Mouse (Mus musculus) cerebellum, adult 2 months (tissue): ENCODE measurements around the gene Snx13.

Source experiments
- CTCF ChIP-seq: fragments of 200-500 bp; IDR thresholded peaks from 2 replicates; pipeline ENCODE4 v1.5.1; 2011; ENCODE audit warnings: low read depth, mild to moderate bottlenecking, control low read depth, low read length, moderate library complexity, borderline replicate concordance; ENCODE audit not compliant: insufficient read depth
- POLR2A ChIP-seq: fragments of 200-500 bp; IDR thresholded peaks from 2 replicates; pipeline ENCODE4 v1.6.1; 2011; ENCODE audit warnings: low read length, control low read depth, borderline replicate concordance; ENCODE audit not compliant: insufficient read depth

GRCm38 (mm10) chr12:35027533-35027932 is 19.5 kb upstream of the Snx13 start:
- TF ChIP-seq CTCF, result no peak
- no peak for TF ChIP-seq POLR2A
